7 mouse cellular contexts compared by ENCODE assay signal in the genomic region with DNA sequence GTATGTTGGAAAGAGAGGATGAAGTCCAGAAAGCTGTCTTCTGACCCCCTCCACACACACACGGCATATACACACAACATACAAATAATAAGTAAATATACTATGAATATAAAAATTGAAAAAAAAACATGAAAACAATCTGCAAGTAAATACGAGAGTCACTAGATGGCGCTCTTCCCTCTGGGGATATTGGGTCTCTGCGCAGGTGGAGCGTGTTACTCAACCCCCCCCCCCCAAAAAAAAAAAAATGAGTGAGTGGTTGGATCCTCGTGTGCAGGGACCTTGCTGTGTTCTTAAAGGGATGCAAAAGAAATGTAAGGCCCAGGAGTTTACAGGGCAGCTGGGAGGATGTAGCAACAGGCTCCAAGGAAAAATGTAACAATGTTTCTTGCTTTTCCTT. TPM values are rescaled to one million over a fixed set of nuclear protein-coding genes. Genes with fewer than 3 reads are reported as not detected.
A peak's percentile ranks its signal among the peaks of the same experiment; 100 is the strongest.
DNase-seq lines count a peak whose midpoint lies in the region.

No protein-coding gene starts in this region.

- intact Hi-C loops in gastrocnemius, postnatal 36 days (cut with DNase I), result no loop called here

- peak; percentile 33 for DNase-seq in layer of hippocampus, adult 11-12 months (ENCODE audit: low spot score)
- DNase-seq in layer of hippocampus, adult 9-10 months (ENCODE audit: low spot score), result no peak
- DNase-seq in CD4-positive, CD25-positive, alpha-beta regulatory T cell, adult 2 months (ENCODE audit: low read depth, low spot score), result peak; percentile 91
- peak; percentile 84 for DNase-seq in ES-CJ7 (ENCODE audit: low read depth, low spot score)
- DNase-seq in embryo, embryonic 10 days (ENCODE audit: low spot score), result peak; percentile 79
- DNase-seq in retina, embryonic 14.5 days (ENCODE audit: low spot score), result peak; percentile 78
- no peak for DNase-seq in gastrocnemius, postnatal 36 days

RNA-seq across cellular contexts. Expression of gene Srrm1, which starts 5.6 kb away (rescaled TPM):
- total RNA-seq in gastrocnemius, postnatal 36 days (2021), result 10 to 100 TPM; 51.5 to 59.3 TPM

RNA-seq across cellular contexts. Expression of gene Ncmap, which starts 39.3 kb away (rescaled TPM):
- total RNA-seq in gastrocnemius, postnatal 36 days (2021), result 1 to 10 TPM; 2.2 to 4.9 TPM

Comparison
In these comparisons a context has a peak if more than half of its experiments do, and no peak if none do; other contexts are left out.
1. DNase-seq: peak in layer of hippocampus, adult 11-12 months (single experiment), CD4-positive, CD25-positive, alpha-beta regulatory T cell, adult 2 months (single experiment), ES-CJ7 (single experiment), embryo, embryonic 10 days (single experiment) and retina, embryonic 14.5 days (single experiment); none in layer of hippocampus, adult 9-10 months (single experiment) and gastrocnemius, postnatal 36 days (0 of 2).